Mouse (Mus musculus): ENCODE measurements at regions not wholly inside any gene's neighbourhood (a gene's known extent, or its start where the extent isn't known, plus 50 kb on each side); places are given as distances from the start of the nearest gene placed in this dataset.
A peak's percentile ranks its signal among the peaks of the same experiment; 100 is the strongest.

DNA sequence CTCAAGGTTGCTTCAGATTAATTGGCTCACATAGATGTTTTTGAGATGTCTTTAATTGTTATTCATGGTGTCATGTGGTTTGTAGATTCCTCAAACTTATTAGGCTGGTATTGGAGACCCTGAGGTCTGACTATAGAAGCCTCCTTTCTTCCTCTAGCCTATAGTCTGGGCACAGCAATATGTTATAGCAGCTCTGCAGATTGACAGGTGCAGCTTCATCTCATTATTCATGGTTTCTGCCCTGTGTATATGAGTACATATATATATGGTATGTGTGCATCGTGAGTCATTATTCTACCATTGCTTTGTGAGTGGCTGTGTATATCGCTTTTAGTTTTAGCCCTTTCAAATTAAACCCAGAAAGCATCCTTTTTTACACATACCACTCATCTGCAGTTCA, 197.4 kb upstream of the Lcorl start:
- no peaks in the 10 kb centered on the region for H3K9me3 ChIP-seq (replicated peaks; ENCODE audit: control insufficient read depth, low read length)
- no peak for ATAC-seq (replicated peaks; ENCODE audit: extremely low read depth, insufficient read depth, low FRiP score)

GRCm38 (mm10) chr5:46042684-46043348, 185.4 kb upstream of the Lcorl start:
- Histone ChIP-seq H3K4me3 (ENCODE audit: low read length) (no peak overlapping the region), H3K4me1 (ENCODE audit: control insufficient read depth, insufficient read depth, low read length) (no peaks in the 10 kb centered on the region), H3K4me2 (ENCODE audit: low read depth, low read length) (no peak overlapping the region), H3K27me3 (ENCODE audit: control insufficient read depth, insufficient read depth, low read length) (no peaks in the 10 kb centered on the region), H3K9ac (ENCODE audit: low read length) (no peak overlapping the region), H3K36me3 (ENCODE audit: control insufficient read depth, insufficient read depth) (no peaks in the 10 kb centered on the region), H3K27ac (ENCODE audit: low read length) (no peak overlapping the region), H3K9me3 (replicated peaks; ENCODE audit: control insufficient read depth, low read length) (no peaks in the 10 kb centered on the region)
- no peak for ATAC-seq (replicated peaks; ENCODE audit: extremely low read depth, insufficient read depth, low FRiP score)
- WGBS = 80% methylated on average over 6 of the region's 6 CpGs

More for the DNA sequence above, 197.4 kb upstream of the Lcorl start:
- no peaks in the 10 kb centered on the region for H3K36me3 ChIP-seq (ENCODE audit: control insufficient read depth, insufficient read depth)
- H3K4me1 ChIP-seq (ENCODE audit: control insufficient read depth, insufficient read depth, low read length) = no peaks in the 10 kb centered on the region
- no peaks in the 10 kb centered on the region for H3K27me3 ChIP-seq (ENCODE audit: control insufficient read depth, insufficient read depth, low read length)
- no peak overlapping the region for H3K27ac ChIP-seq (ENCODE audit: low read length)
- WGBS = 85% methylated on average over 2 of the region's 2 CpGs
- no peak overlapping the region for H3K4me3 ChIP-seq (ENCODE audit: low read length)
- H3K4me2 ChIP-seq (ENCODE audit: low read depth, low read length) = no peak overlapping the region
- no peak overlapping the region for H3K9ac ChIP-seq (ENCODE audit: low read length)

- H3K27me3 ChIP-seq (ENCODE audit: control insufficient read depth, insufficient read depth, low read length) = no peaks in the 10 kb centered on the region
- no peak overlapping the region for H3K9ac ChIP-seq (ENCODE audit: low read length)
- H3K4me1 ChIP-seq (ENCODE audit: control insufficient read depth, insufficient read depth, low read length) = peaks cover 7% of the 10 kb centered on the region
- ATAC-seq (replicated peaks; ENCODE audit: extremely low read depth, insufficient read depth, low FRiP score) = peak; percentile 84
- no peaks in the 10 kb centered on the region for H3K36me3 ChIP-seq (ENCODE audit: control insufficient read depth, insufficient read depth)
- no peaks in the 10 kb centered on the region for H3K9me3 ChIP-seq (replicated peaks; ENCODE audit: control insufficient read depth, low read length)
- WGBS = 15% methylated on average over 8 of the region's 8 CpGs
- H3K4me3 ChIP-seq (ENCODE audit: low read length) = 0 out of 2 replicates have a peak overlapping the region, but pooled peaks have one; percentile 5
- peak overlapping the region; percentile 43 for H3K4me2 ChIP-seq (ENCODE audit: low read depth, low read length)
- H3K27ac ChIP-seq (ENCODE audit: low read length) = no peak overlapping the region
Observed at GRCm38 (mm10) chr5:46033008-46033676, 175.7 kb upstream of the Lcorl start.

GRCm38 (mm10) chr5:46032206-46032605, 174.8 kb upstream of the Lcorl start:
- H3K36me3 ChIP-seq (ENCODE audit: control insufficient read depth, insufficient read depth) = no peaks in the 10 kb centered on the region
- no peak overlapping the region for H3K4me2 ChIP-seq (ENCODE audit: low read depth, low read length)
- H3K4me3 ChIP-seq (ENCODE audit: low read length) = no peak overlapping the region
- H3K27ac ChIP-seq (ENCODE audit: low read length) = no peak overlapping the region
- no peak overlapping the region for H3K9ac ChIP-seq (ENCODE audit: low read length)
- H3K9me3 ChIP-seq (replicated peaks; ENCODE audit: control insufficient read depth, low read length) = no peaks in the 10 kb centered on the region
- WGBS = 80% methylated on average over 2 of the region's 2 CpGs
- ATAC-seq (replicated peaks; ENCODE audit: extremely low read depth, insufficient read depth, low FRiP score) = no peak
- no peaks in the 10 kb centered on the region for H3K27me3 ChIP-seq (ENCODE audit: control insufficient read depth, insufficient read depth, low read length)
- H3K4me1 ChIP-seq (ENCODE audit: control insufficient read depth, insufficient read depth, low read length) = peaks cover 7% of the 10 kb centered on the region

DNA sequence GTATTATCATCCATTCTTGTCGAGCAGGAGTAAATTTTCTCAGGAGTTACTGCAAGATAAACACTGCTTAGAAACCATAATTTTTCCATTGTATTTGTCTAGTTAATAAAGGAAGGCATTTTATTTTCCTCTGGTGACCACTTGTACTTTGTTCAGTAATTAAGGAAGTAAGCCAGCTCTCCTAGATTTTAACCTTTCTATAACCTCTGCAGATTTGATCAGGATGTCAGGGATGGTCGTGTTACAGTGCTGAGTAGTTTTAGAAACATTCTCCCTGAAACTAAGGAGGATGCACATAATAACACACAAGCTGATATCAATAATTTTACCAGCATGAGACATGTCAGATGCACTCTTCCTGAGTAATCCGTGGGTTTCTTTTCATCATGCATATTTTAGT, 166.7 kb upstream of the Lcorl start:
- Histone ChIP-seq H3K4me1 (ENCODE audit: control insufficient read depth, insufficient read depth, low read length) (0 out of 2 replicates have a peak, but pooled peaks cover 4% of the 10 kb centered on the region), H3K9me3 (replicated peaks; ENCODE audit: control insufficient read depth, low read length) (no peaks in the 10 kb centered on the region), H3K27ac (ENCODE audit: low read length) (no peak overlapping the region), H3K4me3 (ENCODE audit: low read length) (no peak overlapping the region), H3K36me3 (ENCODE audit: control insufficient read depth, insufficient read depth) (no peaks in the 10 kb centered on the region), H3K27me3 (ENCODE audit: control insufficient read depth, insufficient read depth, low read length) (no peaks in the 10 kb centered on the region), H3K4me2 (ENCODE audit: low read depth, low read length) (no peak overlapping the region), H3K9ac (ENCODE audit: low read length) (no peak overlapping the region)
- WGBS = 33% methylated on average over 3 of the region's 3 CpGs
- no peak for ATAC-seq (replicated peaks; ENCODE audit: extremely low read depth, insufficient read depth, low FRiP score)

- no peak overlapping the region for H3K27ac ChIP-seq (ENCODE audit: low read length)
- H3K4me2 ChIP-seq (ENCODE audit: low read depth, low read length) = no peak overlapping the region
- no peak for ATAC-seq (replicated peaks; ENCODE audit: extremely low read depth, insufficient read depth, low FRiP score)
- no peaks in the 10 kb centered on the region for H3K9me3 ChIP-seq (replicated peaks; ENCODE audit: control insufficient read depth, low read length)
- WGBS = 75% methylated on average over 6 of the region's 6 CpGs
- no peak overlapping the region for H3K9ac ChIP-seq (ENCODE audit: low read length)
- no peaks in the 10 kb centered on the region for H3K27me3 ChIP-seq (ENCODE audit: control insufficient read depth, insufficient read depth, low read length)
- H3K4me3 ChIP-seq (ENCODE audit: low read length) = no peak overlapping the region
- H3K4me1 ChIP-seq (ENCODE audit: control insufficient read depth, insufficient read depth, low read length) = 0 out of 2 replicates have a peak, but pooled peaks cover 3% of the 10 kb centered on the region
- H3K36me3 ChIP-seq (ENCODE audit: control insufficient read depth, insufficient read depth) = no peaks in the 10 kb centered on the region
Observed at GRCm38 (mm10) chr5:46023456-46023855, 166.0 kb upstream of the Lcorl start.

- Histone ChIP-seq H3K27ac (ENCODE audit: low read length) (no peak overlapping the region), H3K27me3 (ENCODE audit: control insufficient read depth, insufficient read depth, low read length) (no peaks in the 10 kb centered on the region)
- WGBS = 85% methylated on average over 7 of the region's 7 CpGs
Observed at GRCm38 (mm10) chr5:46022047-46022422, 164.6 kb upstream of the Lcorl start.

GRCm38 (mm10) chr5:46021398-46022046, 164.1 kb upstream of the Lcorl start:
- no peaks in the 10 kb centered on the region for H3K4me1 ChIP-seq (ENCODE audit: control insufficient read depth, insufficient read depth, low read length)
- H3K36me3 ChIP-seq (ENCODE audit: control insufficient read depth, insufficient read depth) = no peaks in the 10 kb centered on the region
- H3K4me3 ChIP-seq (ENCODE audit: low read length) = no peak overlapping the region
- ATAC-seq (replicated peaks; ENCODE audit: extremely low read depth, insufficient read depth, low FRiP score) = no peak
- H3K27me3 ChIP-seq (ENCODE audit: control insufficient read depth, insufficient read depth, low read length) = no peaks in the 10 kb centered on the region
- no peaks in the 10 kb centered on the region for H3K9me3 ChIP-seq (replicated peaks; ENCODE audit: control insufficient read depth, low read length)
- no peak overlapping the region for H3K4me2 ChIP-seq (ENCODE audit: low read depth, low read length)
- no peak overlapping the region for H3K27ac ChIP-seq (ENCODE audit: low read length)
- H3K9ac ChIP-seq (ENCODE audit: low read length) = no peak overlapping the region
- 63% methylated on average over 2 of the region's 2 CpGs for WGBS

More at GRCm38 (mm10) chr5:46022047-46022422, 164.6 kb upstream of the Lcorl start:
- H3K9ac ChIP-seq (ENCODE audit: low read length) = no peak overlapping the region
- no peaks in the 10 kb centered on the region for H3K36me3 ChIP-seq (ENCODE audit: control insufficient read depth, insufficient read depth)
- H3K9me3 ChIP-seq (replicated peaks; ENCODE audit: control insufficient read depth, low read length) = no peaks in the 10 kb centered on the region
- no peak for ATAC-seq (replicated peaks; ENCODE audit: extremely low read depth, insufficient read depth, low FRiP score)
- no peak overlapping the region for H3K4me3 ChIP-seq (ENCODE audit: low read length)
- H3K4me1 ChIP-seq (ENCODE audit: control insufficient read depth, insufficient read depth, low read length) = no peaks in the 10 kb centered on the region
- H3K4me2 ChIP-seq (ENCODE audit: low read depth, low read length) = no peak overlapping the region

DNA sequence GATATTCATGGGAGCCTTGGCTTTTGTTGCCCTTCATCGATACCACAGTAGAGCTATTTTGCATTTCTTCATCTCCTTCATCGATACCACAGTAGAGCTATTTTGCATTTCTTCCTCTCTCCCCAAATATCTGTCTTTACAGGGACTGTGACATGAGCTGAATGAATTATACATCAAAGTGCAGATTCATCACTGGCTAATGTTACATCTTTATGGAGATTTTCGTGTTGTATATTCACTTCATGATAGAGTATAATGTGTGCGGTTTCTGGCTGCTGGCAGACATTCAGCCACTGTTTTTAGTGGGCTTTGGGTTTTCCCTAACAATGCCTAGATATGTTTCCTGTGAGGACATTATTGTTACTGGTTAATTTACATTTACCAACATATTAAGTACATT, 162.8 kb upstream of the Lcorl start:
- no peaks in the 10 kb centered on the region for H3K4me1 ChIP-seq (ENCODE audit: control insufficient read depth, insufficient read depth, low read length)
- no peaks in the 10 kb centered on the region for H3K27me3 ChIP-seq (ENCODE audit: control insufficient read depth, insufficient read depth, low read length)
- H3K9ac ChIP-seq (ENCODE audit: low read length) = no peak overlapping the region
- H3K27ac ChIP-seq (ENCODE audit: low read length) = no peak overlapping the region
- no peaks in the 10 kb centered on the region for H3K9me3 ChIP-seq (replicated peaks; ENCODE audit: control insufficient read depth, low read length)
- no peak overlapping the region for H3K4me3 ChIP-seq (ENCODE audit: low read length)
- no peaks in the 10 kb centered on the region for H3K36me3 ChIP-seq (ENCODE audit: control insufficient read depth, insufficient read depth)
- no peak for ATAC-seq (replicated peaks; ENCODE audit: extremely low read depth, insufficient read depth, low FRiP score)
- no peak overlapping the region for H3K4me2 ChIP-seq (ENCODE audit: low read depth, low read length)
- WGBS = 81% methylated on average over 4 of the region's 4 CpGs
